Mouse (Mus musculus) E14TG2a.4 (cell line): ENCODE results near the gene Umad1.

Source experiments
- CTCF ChIP-seq: conservative IDR thresholded peaks from 2 replicates; pipeline ENCODE4 v1.5.1; 2014; ENCODE audit warnings: low read length
- NANOG ChIP-seq: IDR thresholded peaks from 2 replicates; pipeline ENCODE4 v1.6.1; 2014; ENCODE audit warnings: borderline replicate concordance, low read length, mixed read lengths
- POU5F1 ChIP-seq: IDR thresholded peaks from 2 replicates; pipeline ENCODE4 v1.6.1; 2014; ENCODE audit warnings: low read length, borderline replicate concordance

DNA sequence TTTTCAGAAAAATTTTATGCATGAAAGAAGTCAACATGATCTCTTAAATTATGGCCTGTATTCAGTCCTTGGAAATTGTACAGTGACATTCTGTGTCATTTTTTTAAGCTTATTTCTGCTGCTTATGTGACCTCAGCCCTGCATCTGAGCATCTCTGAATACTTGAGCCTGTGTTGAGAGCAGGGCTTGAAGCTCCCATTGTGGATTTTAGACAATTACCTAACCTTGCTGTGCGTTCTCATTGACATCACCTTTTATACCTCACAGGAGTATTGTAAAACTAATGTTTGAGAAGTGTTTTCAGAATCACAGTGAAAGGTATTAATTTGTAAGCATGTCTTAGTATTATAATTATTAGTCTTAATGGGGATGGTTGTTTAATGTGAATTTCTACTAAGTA, 140.6 kb downstream of the Umad1 start:
- no peak for TF ChIP-seq NANOG
- TF ChIP-seq CTCF, result no peak
- no peak for TF ChIP-seq POU5F1
